Mouse (Mus musculus) limb, embryonic 14.5 days (tissue): Measurements from ENCODE around the gene Ccl25. TPM values are rescaled to one million over a fixed set of nuclear protein-coding genes. Genes with fewer than 3 reads are reported as not detected.
"Not testable (repeated sequence)": the region's sequence is repeated elsewhere in the genome, so short reads cannot be mapped to it uniquely, and the experiment has no call there.

Source experiments
- ATAC-seq: fragments of 200-750 bp; cut with Nextera tagmentation; 2 replicates; pipeline ENCODE4 v1.8.0; 2017; ENCODE audit warnings: low read depth, moderate number of reproducible peaks, moderate TSS enrichment; ENCODE audit not compliant: low FRiP score
- DNase-seq: peaks from one replicate; pipeline ENCODE4 v3.0.0-alpha.2; 2015; ENCODE audit warnings: low spot score
- H3K27ac ChIP-seq: fragments of 300-500 bp; sonication (generic); replicated peaks from 2 replicates; pipeline ENCODE4 v1.5.1; 2014; ENCODE audit warnings: low read depth, mild to moderate bottlenecking, low read length, moderate library complexity, mixed read lengths
- H3K27me3 ChIP-seq: fragments of 300-500 bp; sonication (generic); 2 replicates; pipeline ENCODE4 v1.6.1; 2014; ENCODE audit warnings: low read length, mixed read lengths; ENCODE audit not compliant: control insufficient read depth, insufficient read depth
- H3K36me3 ChIP-seq: fragments of 300-500 bp; sonication (generic); 2 replicates; pipeline ENCODE4 v1.6.1; 2014; ENCODE audit warnings: mild to moderate bottlenecking, low read length, moderate library complexity, mixed read lengths; ENCODE audit not compliant: control insufficient read depth, insufficient read depth
- H3K4me1 ChIP-seq: fragments of 300-500 bp; sonication (generic); 2 replicates; pipeline ENCODE4 v1.6.1; 2014; ENCODE audit warnings: antibody characterized with exemption, low read length, mixed read lengths; ENCODE audit not compliant: control insufficient read depth, insufficient read depth
- H3K4me2 ChIP-seq: fragments of 300-500 bp; sonication (generic); replicated peaks from 2 replicates; pipeline ENCODE4 v1.6.1; 2014; ENCODE audit warnings: low read depth, mild to moderate bottlenecking, low read length, moderate library complexity; ENCODE audit not compliant: severe bottlenecking
- H3K4me3 ChIP-seq: fragments of 300-500 bp; sonication (generic); replicated peaks from 2 replicates; pipeline ENCODE4 v1.5.1; 2014; ENCODE audit warnings: low read length
- H3K9ac ChIP-seq: fragments of 300-500 bp; sonication (generic); 2 replicates; pipeline ENCODE4 v1.6.1; 2014; ENCODE audit warnings: mild to moderate bottlenecking, low read depth, low read length, moderate library complexity; ENCODE audit not compliant: severe bottlenecking
- H3K9me3 ChIP-seq: fragments of 300-500 bp; sonication (generic); 2 replicates; pipeline ENCODE4 v1.6.1; 2016; ENCODE audit warnings: low read length; ENCODE audit not compliant: control insufficient read depth
- POLR2A ChIP-seq: fragments of 200-500 bp; IDR thresholded peaks from 2 replicates; pipeline ENCODE4 v1.8.0; 2012; ENCODE audit warnings: inconsistent platforms, mild to moderate bottlenecking, moderate library complexity, borderline replicate concordance; ENCODE audit not compliant: insufficient read depth, insufficient read length; ENCODE audit errors: extremely low read depth
- WGBS: fragments of 180-500 bp; shearing (Covaris S2); extraction: QIAGEN DNeasy Blood & Tissue Kit; methylation state at CpG from one replicate; pipeline ENCODE4 v1.1.7; 2014; 5-methylcytosine and 5-hydroxymethylcytosine counted together
- polyA plus RNA-seq, 2 experiments: library from polyadenylated mRNA; depleted of rRNA in 1 of 2; stranded (reverse) in 1 of 2; unstranded in 1 of 2; fragments of >200 nt; fragmentation: Nextera tagmentation in 1 of 2; extraction: Ambion mirVana in 1 of 2; gene quantifications; 2 replicates each; pipeline versions ENCODE4 v1.2.1 to v1.2.3; 2012 to 2014

The Ccl25 gene
- polyA plus RNA-seq, 2 experiments: 11.4 to 14.8 TPM

GRCm38 (mm10) chr8:4403960-4404879 is 79.2 kb downstream of the Ccl25 start:
- DNase-seq: peak; percentile 28
- ATAC-seq: 0 out of 2 replicates have a peak, but pooled peaks have one; percentile 28
- Histone ChIP-seq H3K27ac (no peak overlapping the region; the same call in 1 of the 2 replicates), H3K36me3 (no peaks in the 10 kb centered on the region), H3K4me3 (peak overlapping the region; percentile 35), H3K9me3 (no peaks in the 10 kb centered on the region), H3K4me2 (peak overlapping the region; percentile 61), H3K4me1 (peaks cover 6% of the 10 kb centered on the region; the same call in 1 of the 2 replicates), H3K27me3 (no peaks in the 10 kb centered on the region), H3K9ac (peak overlapping the region; percentile 44)
- no peak for TF ChIP-seq POLR2A
- WGBS: 51% methylated on average over 19 of the region's 19 CpGs

GRCm38 (mm10) chr8:4404880-4405261 is 79.9 kb downstream of the Ccl25 start:
- H3K27me3 ChIP-seq: no peaks in the 10 kb centered on the region
- 20% methylated on average over 16 of the region's 16 CpGs for WGBS
- DNase-seq: no peak
- ATAC-seq: peak; percentile 39; the same call in 1 of the 2 replicates
- peaks cover 6% of the 10 kb centered on the region; the same call in 1 of the 2 replicates for H3K4me1 ChIP-seq
- no peaks in the 10 kb centered on the region for H3K36me3 ChIP-seq
- H3K9me3 ChIP-seq: no peaks in the 10 kb centered on the region
- H3K27ac ChIP-seq: no peak overlapping the region
- peak overlapping the region; percentile 35 for H3K4me3 ChIP-seq
- no peak for TF ChIP-seq POLR2A
- H3K4me2 ChIP-seq: peak overlapping the region; percentile 61
- peak overlapping the region; percentile 44 for H3K9ac ChIP-seq

GRCm38 (mm10) chr8:4408425-4408824 is 83.4 kb downstream of the Ccl25 start:
- 72% methylated on average over 6 of the region's 6 CpGs for WGBS
- not testable (repeated sequence) for H3K4me2 ChIP-seq, ATAC-seq, H3K27me3 ChIP-seq, H3K36me3 ChIP-seq, DNase-seq, H3K9me3 ChIP-seq, H3K9ac ChIP-seq, H3K4me1 ChIP-seq, H3K27ac ChIP-seq, H3K4me3 ChIP-seq

Other genes starting within 250 kb of the Ccl25 start
- gene Cd209f, start 219.4 kb upstream of the Ccl25 start, polyA plus RNA-seq (2012; rRNA removed): 0.09 TPM in 1 of 2 replicates, not detected in the other
- not detected in 2 replicates for gene Cd209f, start 219.4 kb upstream of the Ccl25 start, polyA plus RNA-seq (2014; fragmentation: Nextera tagmentation; extraction: Ambion mirVana)
- not detected in 2 replicates for gene Cd209g, start 191.1 kb upstream of the Ccl25 start, polyA plus RNA-seq (2012; rRNA removed)
- not detected in 2 replicates for gene Cd209g, start 191.1 kb upstream of the Ccl25 start, polyA plus RNA-seq (2014; fragmentation: Nextera tagmentation; extraction: Ambion mirVana)
- gene Evi5l, start 158.6 kb upstream of the Ccl25 start, polyA plus RNA-seq (2012; rRNA removed): 35.9 and 44.4 TPM in 2 replicates
- gene Evi5l, start 158.6 kb upstream of the Ccl25 start, polyA plus RNA-seq (2014; fragmentation: Nextera tagmentation; extraction: Ambion mirVana): 24.6 and 29.7 TPM in 2 replicates
- 1.5 and 1.7 TPM in 2 replicates for gene Prr36, start 107.8 kb upstream of the Ccl25 start, polyA plus RNA-seq (2012; rRNA removed)
- 1.0 and 1.2 TPM in 2 replicates for gene Prr36, start 107.8 kb upstream of the Ccl25 start, polyA plus RNA-seq (2014; fragmentation: Nextera tagmentation; extraction: Ambion mirVana)
- 0.30 and 0.36 TPM in 2 replicates for gene Lrrc8e, start 98.4 kb upstream of the Ccl25 start, polyA plus RNA-seq (2012; rRNA removed)
- 0.37 and 0.40 TPM in 2 replicates for gene Lrrc8e, start 98.4 kb upstream of the Ccl25 start, polyA plus RNA-seq (2014; fragmentation: Nextera tagmentation; extraction: Ambion mirVana)
- 65.3 and 68.3 TPM in 2 replicates for gene Map2k7, start 86.5 kb upstream of the Ccl25 start, polyA plus RNA-seq (2012; rRNA removed)
- gene Map2k7, start 86.5 kb upstream of the Ccl25 start, polyA plus RNA-seq (2014; fragmentation: Nextera tagmentation; extraction: Ambion mirVana): 18.5 and 25.8 TPM in 2 replicates
- 8.5 and 10.2 TPM in 2 replicates for gene Gm49320, start 86.3 kb upstream of the Ccl25 start, polyA plus RNA-seq (2012; rRNA removed)
- gene Gm49320, start 86.3 kb upstream of the Ccl25 start, polyA plus RNA-seq (2014; fragmentation: Nextera tagmentation; extraction: Ambion mirVana): 1.2 and 1.3 TPM in 2 replicates
- gene Tgfbr3l, start 77.0 kb upstream of the Ccl25 start, polyA plus RNA-seq (2012; rRNA removed): 63.0 and 98.7 TPM in 2 replicates
- 4.6 and 5.3 TPM in 2 replicates for gene Tgfbr3l, start 77.0 kb upstream of the Ccl25 start, polyA plus RNA-seq (2014; fragmentation: Nextera tagmentation; extraction: Ambion mirVana)
- gene Snapc2, start 72.1 kb upstream of the Ccl25 start, polyA plus RNA-seq (2012; rRNA removed): 52.6 and 61.4 TPM in 2 replicates
- gene Snapc2, start 72.1 kb upstream of the Ccl25 start, polyA plus RNA-seq (2014; fragmentation: Nextera tagmentation; extraction: Ambion mirVana): 50.6 and 55.8 TPM in 2 replicates
- gene Ctxn1, start 65.9 kb upstream of the Ccl25 start, polyA plus RNA-seq (2012; rRNA removed): 102 and 151 TPM in 2 replicates
- gene Ctxn1, start 65.9 kb upstream of the Ccl25 start, polyA plus RNA-seq (2014; fragmentation: Nextera tagmentation; extraction: Ambion mirVana): 54.9 and 62.4 TPM in 2 replicates
- 100 and 103 TPM in 2 replicates for gene Timm44, start 49.3 kb upstream of the Ccl25 start, polyA plus RNA-seq (2012; rRNA removed)
- 69.1 and 75.8 TPM in 2 replicates for gene Timm44, start 49.3 kb upstream of the Ccl25 start, polyA plus RNA-seq (2014; fragmentation: Nextera tagmentation; extraction: Ambion mirVana)
- gene Elavl1, start 203 bp downstream of the Ccl25 start, polyA plus RNA-seq (2012; rRNA removed): 91.1 and 101 TPM in 2 replicates
- gene Elavl1, start 203 bp downstream of the Ccl25 start, polyA plus RNA-seq (2014; fragmentation: Nextera tagmentation; extraction: Ambion mirVana): 226 and 237 TPM in 2 replicates
- 30.0 and 38.2 TPM in 2 replicates for gene Cers4, start 167.8 kb downstream of the Ccl25 start, polyA plus RNA-seq (2012; rRNA removed)
- 17.2 and 17.9 TPM in 2 replicates for gene Cers4, start 167.8 kb downstream of the Ccl25 start, polyA plus RNA-seq (2014; fragmentation: Nextera tagmentation; extraction: Ambion mirVana)